Mouse (Mus musculus): ENCODE results near the gene Hist1h2ad.
A peak's percentile ranks its signal among the peaks of the same experiment; 100 is the strongest.
"Not testable (repeated sequence)": the region's sequence is repeated elsewhere in the genome, so short reads cannot be mapped to it uniquely, and the experiment has no call there.

DNA sequence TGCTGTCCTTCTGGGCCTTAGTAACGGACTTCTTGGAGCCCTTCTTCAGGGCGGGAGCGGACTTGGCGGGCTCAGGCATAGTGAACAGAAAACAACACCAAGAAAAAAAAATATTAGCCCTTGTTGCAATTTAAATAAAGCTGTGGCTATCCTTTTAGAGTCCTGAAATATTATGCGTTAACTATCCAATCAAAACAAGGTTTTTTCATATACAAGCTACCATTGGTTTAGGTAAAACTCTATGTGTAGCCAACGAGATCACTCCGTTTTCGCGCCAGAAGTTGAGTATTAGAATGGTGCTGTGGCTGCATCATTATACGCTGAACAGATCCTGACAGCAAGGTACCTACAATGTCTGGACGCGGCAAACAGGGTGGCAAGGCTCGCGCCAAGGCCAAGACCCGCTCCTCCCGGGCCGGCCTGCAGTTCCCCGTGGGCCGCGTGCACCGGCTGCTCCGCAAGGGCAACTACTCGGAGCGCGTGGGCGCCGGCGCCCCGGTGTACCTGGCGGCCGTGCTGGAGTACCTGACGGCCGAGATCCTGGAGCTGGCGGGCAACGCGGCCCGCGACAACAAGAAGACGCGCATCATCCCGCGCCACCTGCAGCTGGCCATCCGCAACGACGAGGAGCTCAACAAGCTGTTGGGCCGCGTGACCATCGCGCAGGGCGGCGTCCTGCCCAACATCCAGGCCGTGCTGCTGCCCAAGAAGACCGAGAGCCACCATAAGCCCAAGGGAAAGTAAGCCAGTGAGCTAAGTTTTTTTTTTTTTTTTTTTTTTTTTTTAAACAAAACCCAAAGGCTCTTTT, 40.4 kb upstream of the Hist1h2ad start, which contains the start of gene Hist1h2af:
- not testable (repeated sequence) for TF ChIP-seq CTCF (IDR thresholded peaks at IDR 0.05; ENCODE audit: low read depth)
- TF ChIP-seq EP300 (IDR thresholded peaks at IDR 0.05; ENCODE audit: low read depth) = peak; percentile 51; the same call in 1 of the 2 replicates
